Mouse (Mus musculus): ENCODE measurements around the gene Bcl2l15. TPM values are rescaled to one million over a fixed set of nuclear protein-coding genes. Genes with fewer than 3 reads are reported as not detected.

Gene Bcl2l15
- polyA plus RNA-seq, 1 experiment from 2014 or later, result not detected

- Histone ChIP-seq H3K4me1 (ENCODE audit: control insufficient read depth, insufficient read depth, low read length) (no peaks in the 10 kb centered on the region), H3K4me2 (ENCODE audit: low read depth, severe bottlenecking) (no peak overlapping the region), H3K27ac (replicated peaks; ENCODE audit: low read depth, low read length) (no peak overlapping the region), H3K9ac (ENCODE audit: low read length) (no peak overlapping the region), H3K36me3 (ENCODE audit: control insufficient read depth, insufficient read depth, low read length) (no peaks in the 10 kb centered on the region), H3K27me3 (ENCODE audit: control insufficient read depth, insufficient read depth, low read length) (no peaks in the 10 kb centered on the region), H3K4me3 (ENCODE audit: low read depth, low read length) (no peak overlapping the region), H3K9me3 (ENCODE audit: control insufficient read depth, low read length) (no peaks in the 10 kb centered on the region)
- no peak for ATAC-seq (ENCODE audit: insufficient number of reproducible peaks, low FRiP score, low TSS enrichment, low read depth)
- WGBS, result 77% methylated on average over 8 of the region's 8 CpGs
- no peak for DNase-seq (ENCODE audit: low spot score)
Measured at GRCm38 (mm10) chr3:103853804-103854203, 21.4 kb downstream of the Bcl2l15 start.

GRCm38 (mm10) chr3:103857036-103857805 is 24.8 kb downstream of the Bcl2l15 start:
- Histone ChIP-seq H3K27ac (replicated peaks; ENCODE audit: low read depth, low read length) (no peak overlapping the region), H3K36me3 (ENCODE audit: control insufficient read depth, insufficient read depth, low read length) (no peaks in the 10 kb centered on the region), H3K9ac (ENCODE audit: low read length) (no peak overlapping the region), H3K4me3 (ENCODE audit: low read depth, low read length) (no peak overlapping the region), H3K4me2 (ENCODE audit: low read depth, severe bottlenecking) (no peak overlapping the region), H3K27me3 (ENCODE audit: control insufficient read depth, insufficient read depth, low read length) (no peaks in the 10 kb centered on the region), H3K4me1 (ENCODE audit: control insufficient read depth, insufficient read depth, low read length) (no peaks in the 10 kb centered on the region), H3K9me3 (ENCODE audit: control insufficient read depth, low read length) (no peaks in the 10 kb centered on the region)
- ATAC-seq (ENCODE audit: insufficient number of reproducible peaks, low FRiP score, low TSS enrichment, low read depth) (no peak), DNase-seq (ENCODE audit: low spot score) (no peak)
- WGBS, result 88% methylated on average over 7 of the region's 7 CpGs

- H3K9ac ChIP-seq (ENCODE audit: low read length), result no peak overlapping the region
- no peak overlapping the region for H3K4me3 ChIP-seq (ENCODE audit: low read depth, low read length)
- no peaks in the 10 kb centered on the region for H3K9me3 ChIP-seq (ENCODE audit: control insufficient read depth, low read length)
- 95% methylated on average over 6 of the region's 6 CpGs for WGBS
- H3K27me3 ChIP-seq (ENCODE audit: control insufficient read depth, insufficient read depth, low read length), result no peaks in the 10 kb centered on the region
- ATAC-seq (ENCODE audit: insufficient number of reproducible peaks, low FRiP score, low TSS enrichment, low read depth) (no peak), DNase-seq (ENCODE audit: low spot score) (no peak)
- no peaks in the 10 kb centered on the region for H3K4me1 ChIP-seq (ENCODE audit: control insufficient read depth, insufficient read depth, low read length)
- H3K27ac ChIP-seq (replicated peaks; ENCODE audit: low read depth, low read length), result no peak overlapping the region
- H3K36me3 ChIP-seq (ENCODE audit: control insufficient read depth, insufficient read depth, low read length), result no peaks in the 10 kb centered on the region
- H3K4me2 ChIP-seq (ENCODE audit: low read depth, severe bottlenecking), result no peak overlapping the region
Measured at GRCm38 (mm10) chr3:103857977-103858563, 25.7 kb downstream of the Bcl2l15 start.

- Histone ChIP-seq H3K4me1 (ENCODE audit: control insufficient read depth, insufficient read depth, low read length) (no peaks in the 10 kb centered on the region), H3K9me3 (ENCODE audit: control insufficient read depth, low read length) (no peaks in the 10 kb centered on the region), H3K4me3 (ENCODE audit: low read depth, low read length) (no peak within 1 kb of the TSS), H3K27ac (replicated peaks; ENCODE audit: low read depth, low read length) (no peak within 1 kb of the TSS), H3K27me3 (ENCODE audit: control insufficient read depth, insufficient read depth, low read length) (no peaks in the 10 kb centered on the region), H3K4me2 (ENCODE audit: low read depth, severe bottlenecking) (no peak within 1 kb of the TSS), H3K36me3 (ENCODE audit: control insufficient read depth, insufficient read depth, low read length) (no peaks in the 10 kb centered on the region), H3K9ac (ENCODE audit: low read length) (no peak within 1 kb of the TSS)
- 79% methylated on average over 12 of the region's 12 CpGs for WGBS
- no peak for DNase-seq (ENCODE audit: low spot score)
- no peak for ATAC-seq (ENCODE audit: insufficient number of reproducible peaks, low FRiP score, low TSS enrichment, low read depth)
Measured at GRCm38 (mm10) chr3:103858881-103859801, 26.7 kb downstream of the Bcl2l15 start, which contains the start of gene Ptpn22. Gene Ptpn22 (plus strand): TSS chr3:103859795.

- Histone ChIP-seq H3K9me3 (ENCODE audit: control insufficient read depth, low read length) (no peaks in the 10 kb centered on the region), H3K27me3 (ENCODE audit: control insufficient read depth, insufficient read depth, low read length) (no peaks in the 10 kb centered on the region), H3K4me3 (ENCODE audit: low read depth, low read length) (no peak overlapping the region), H3K9ac (ENCODE audit: low read length) (no peak overlapping the region), H3K4me1 (ENCODE audit: control insufficient read depth, insufficient read depth, low read length) (no peaks in the 10 kb centered on the region), H3K4me2 (ENCODE audit: low read depth, severe bottlenecking) (no peak overlapping the region), H3K27ac (replicated peaks; ENCODE audit: low read depth, low read length) (no peak overlapping the region), H3K36me3 (ENCODE audit: control insufficient read depth, insufficient read depth, low read length) (no peaks in the 10 kb centered on the region)
- WGBS, result 83% methylated on average over 6 of the region's 6 CpGs
- DNase-seq (ENCODE audit: low spot score) (no peak), ATAC-seq (ENCODE audit: insufficient number of reproducible peaks, low FRiP score, low TSS enrichment, low read depth) (no peak)
Measured at GRCm38 (mm10) chr3:103859851-103860391, 27.5 kb downstream of the Bcl2l15 start.

GRCm38 (mm10) chr3:103862721-103863220 is 30.4 kb downstream of the Bcl2l15 start:
- Histone ChIP-seq H3K9ac (ENCODE audit: low read length) (no peak overlapping the region), H3K4me2 (ENCODE audit: low read depth, severe bottlenecking) (no peak overlapping the region), H3K36me3 (ENCODE audit: control insufficient read depth, insufficient read depth, low read length) (no peaks in the 10 kb centered on the region), H3K27ac (replicated peaks; ENCODE audit: low read depth, low read length) (no peak overlapping the region), H3K9me3 (ENCODE audit: control insufficient read depth, low read length) (no peaks in the 10 kb centered on the region), H3K27me3 (ENCODE audit: control insufficient read depth, insufficient read depth, low read length) (no peaks in the 10 kb centered on the region), H3K4me3 (ENCODE audit: low read depth, low read length) (no peak overlapping the region), H3K4me1 (ENCODE audit: control insufficient read depth, insufficient read depth, low read length) (no peaks in the 10 kb centered on the region)
- ATAC-seq (ENCODE audit: insufficient number of reproducible peaks, low FRiP score, low TSS enrichment, low read depth) (no peak), DNase-seq (ENCODE audit: low spot score) (no peak)
- 84% methylated on average over 4 of the region's 4 CpGs for WGBS

- ATAC-seq (ENCODE audit: insufficient number of reproducible peaks, low FRiP score, low TSS enrichment, low read depth), result no peak
- Histone ChIP-seq H3K27ac (replicated peaks; ENCODE audit: low read depth, low read length) (no peak overlapping the region), H3K9me3 (ENCODE audit: control insufficient read depth, low read length) (no peaks in the 10 kb centered on the region), H3K4me1 (ENCODE audit: control insufficient read depth, insufficient read depth, low read length) (no peaks in the 10 kb centered on the region), H3K36me3 (ENCODE audit: control insufficient read depth, insufficient read depth, low read length) (no peaks in the 10 kb centered on the region), H3K4me2 (ENCODE audit: low read depth, severe bottlenecking) (no peak overlapping the region), H3K27me3 (ENCODE audit: control insufficient read depth, insufficient read depth, low read length) (no peaks in the 10 kb centered on the region), H3K9ac (ENCODE audit: low read length) (no peak overlapping the region), H3K4me3 (ENCODE audit: low read depth, low read length) (no peak overlapping the region)
- WGBS, result 88% methylated on average over 6 of the region's 6 CpGs
- no peak for DNase-seq (ENCODE audit: low spot score)
Measured at GRCm38 (mm10) chr3:103864200-103864599, 31.8 kb downstream of the Bcl2l15 start.

GRCm38 (mm10) chr3:103867424-103867971 is 35.1 kb downstream of the Bcl2l15 start:
- H3K4me1 ChIP-seq (ENCODE audit: control insufficient read depth, insufficient read depth, low read length), result no peaks in the 10 kb centered on the region
- H3K9ac ChIP-seq (ENCODE audit: low read length), result no peak overlapping the region
- ATAC-seq (ENCODE audit: insufficient number of reproducible peaks, low FRiP score, low TSS enrichment, low read depth) (no peak), DNase-seq (ENCODE audit: low spot score) (no peak)
- H3K9me3 ChIP-seq (ENCODE audit: control insufficient read depth, low read length), result no peaks in the 10 kb centered on the region
- 94% methylated on average over 5 of the region's 5 CpGs for WGBS
- H3K27ac ChIP-seq (replicated peaks; ENCODE audit: low read depth, low read length), result no peak overlapping the region
- H3K36me3 ChIP-seq (ENCODE audit: control insufficient read depth, insufficient read depth, low read length), result no peaks in the 10 kb centered on the region
- no peaks in the 10 kb centered on the region for H3K27me3 ChIP-seq (ENCODE audit: control insufficient read depth, insufficient read depth, low read length)
- no peak overlapping the region for H3K4me2 ChIP-seq (ENCODE audit: low read depth, severe bottlenecking)
- no peak overlapping the region for H3K4me3 ChIP-seq (ENCODE audit: low read depth, low read length)
